In genomic region chr12:82334550-82334949, GRCm38 (mm10) we compare ENCODE assay signal across 19 mouse cellular contexts.
DNase-seq lines count a peak whose midpoint lies in the region; ATAC-seq and TF ChIP-seq lines count a peak whose summit lies in the region.
"Had no signal": no experiment of that assay in that cellular context is flagged by ENCODE, and none has a peak within 500 bp of the region (broad histone marks: within the 10 kb centered on the region; RNA-seq: fewer than 3 reads in every experiment).

No protein-coding gene starts in this region.

- H3K36me3 ChIP-seq in embryonic facial prominence, embryonic 12.5 days: no peaks in the 10 kb centered on the region
- H3K36me3 ChIP-seq in embryonic facial prominence, embryonic 10.5 days (replicated peaks): no peaks in the 10 kb centered on the region
- H3K36me3 ChIP-seq in kidney, adult 2 months (ENCODE audit: control insufficient read depth, insufficient read depth, low read length): no peaks in the 10 kb centered on the region

- 0 out of 2 replicates have a peak overlapping the region, but pooled peaks have one; percentile 41 for H3K27ac ChIP-seq in embryonic facial prominence, embryonic 12.5 days
- no peak overlapping the region; the same call in 1 of the 2 replicates for H3K27ac ChIP-seq in embryonic facial prominence, embryonic 10.5 days (replicated peaks)
- H3K27ac ChIP-seq in kidney, adult 2 months (ENCODE audit: insufficient read depth, low read depth, low read length): peak overlapping the region; percentile 59; the same call in 1 of the 2 replicates
- H3K27ac ChIP-seq: heart, adult 2 months; macrophage had no signal

- no peak for TF ChIP-seq POLR2A in kidney, adult 2 months (IDR thresholded peaks at IDR 0.05; ENCODE audit: low read depth, low read length)

- H3K27me3 ChIP-seq in embryonic facial prominence, embryonic 12.5 days: no peaks in the 10 kb centered on the region
- no peaks in the 10 kb centered on the region for H3K27me3 ChIP-seq in embryonic facial prominence, embryonic 10.5 days (replicated peaks; ENCODE audit: low read depth, poor library complexity, severe bottlenecking)
- no peaks in the 10 kb centered on the region for H3K27me3 ChIP-seq in kidney, adult 2 months (replicated peaks; ENCODE audit: control insufficient read depth, insufficient read depth, low read length)
- H3K27me3 ChIP-seq: CH12.LX had no signal

- no peak overlapping the region for H3K4me2 ChIP-seq in embryonic facial prominence, embryonic 12.5 days (replicated peaks)
- H3K4me2 ChIP-seq: lung, embryonic 14.5 days had no signal

- no peak overlapping the region for H3K9ac ChIP-seq in embryonic facial prominence, embryonic 12.5 days
- H3K9ac ChIP-seq: lung, embryonic 14.5 days had no signal

- no peak for TF ChIP-seq CTCF in kidney, adult 2 months (conservative IDR thresholded peaks at IDR 0.05; ENCODE audit: insufficient read depth, insufficient read length, low read depth, low read length)

- WGBS in embryonic facial prominence, embryonic 12.5 days: 46% methylated on average over 4 of the region's 4 CpGs
- WGBS in embryonic facial prominence, embryonic 10.5 days: 48% methylated on average over 4 of the region's 4 CpGs
- 66% methylated on average over 4 of the region's 4 CpGs for WGBS in kidney, adult 2 months

- ATAC-seq in embryonic facial prominence, embryonic 12.5 days (ENCODE audit: insufficient number of reproducible peaks, insufficient read depth, low FRiP score, low TSS enrichment): no peak
- ATAC-seq: inflammation-experienced regulatory T-cells, adult 6 months had no signal

- no peaks in the 10 kb centered on the region for H3K9me3 ChIP-seq in embryonic facial prominence, embryonic 12.5 days
- no peaks in the 10 kb centered on the region for H3K9me3 ChIP-seq in embryonic facial prominence, embryonic 10.5 days

- no peak overlapping the region for H3K4me3 ChIP-seq in embryonic facial prominence, embryonic 12.5 days
- H3K4me3 ChIP-seq in embryonic facial prominence, embryonic 10.5 days: no peak overlapping the region
- H3K4me3 ChIP-seq in kidney, adult 2 months (ENCODE audit: insufficient read depth, low read depth, low read length): no peak overlapping the region
- H3K4me3 ChIP-seq: erythroblast, embryonic 14.5 days; heart, adult 2 months had no signal

- H3K4me1 ChIP-seq in embryonic facial prominence, embryonic 12.5 days: peaks cover 35% of the 10 kb centered on the region
- peaks cover 52% of the 10 kb centered on the region for H3K4me1 ChIP-seq in embryonic facial prominence, embryonic 10.5 days
- H3K4me1 ChIP-seq in kidney, adult 2 months (ENCODE audit: control insufficient read depth, insufficient read depth, low read length): peaks cover 37% of the 10 kb centered on the region

- DNase-seq in embryonic facial prominence, embryonic 10.5 days (ENCODE audit: low spot score): no peak
- no peak for DNase-seq in kidney, adult 2 months
- DNase-seq in kidney, adult 8-10 months: no peak
- peak; percentile 22 for DNase-seq in retina, postnatal 1 day
- no peak for DNase-seq in retina, embryonic 14.5 days (ENCODE audit: low spot score)
- DNase-seq in urinary bladder, adult 2 months (ENCODE audit: low spot score): no peak
- DNase-seq in spleen, postnatal 4 days (ENCODE audit: low spot score in 2 of 2): no peak
- DNase-seq: adrenal gland, postnatal 14 days; heart, adult 2 months; heart, postnatal 14 days; kidney, postnatal 10 days; liver; lung, embryonic 14.5 days; right cerebral cortex, postnatal 25 days had no signal
